Mouse (Mus musculus) gastrocnemius, postnatal 25 days (tissue): ENCODE data around the gene Zfp281. TPM values are rescaled to one million over a fixed set of nuclear protein-coding genes. Genes with fewer than 3 reads are reported as not detected.

ENCODE experiments used
- DNase-seq: peaks from one replicate; pipeline ENCODE4 v3.0.0; 2022
- total RNA-seq, 2 experiments: library from RNA; stranded (reverse); gene quantifications; 1 replicate in 1 of 2; 2 replicates in 1 of 2; pipeline ENCODE4 v1.2.3; 2021

Gene Zfp281
- total RNA-seq, 2 experiments from 2014 or later: 8.3 to 10.2 TPM

DNA sequence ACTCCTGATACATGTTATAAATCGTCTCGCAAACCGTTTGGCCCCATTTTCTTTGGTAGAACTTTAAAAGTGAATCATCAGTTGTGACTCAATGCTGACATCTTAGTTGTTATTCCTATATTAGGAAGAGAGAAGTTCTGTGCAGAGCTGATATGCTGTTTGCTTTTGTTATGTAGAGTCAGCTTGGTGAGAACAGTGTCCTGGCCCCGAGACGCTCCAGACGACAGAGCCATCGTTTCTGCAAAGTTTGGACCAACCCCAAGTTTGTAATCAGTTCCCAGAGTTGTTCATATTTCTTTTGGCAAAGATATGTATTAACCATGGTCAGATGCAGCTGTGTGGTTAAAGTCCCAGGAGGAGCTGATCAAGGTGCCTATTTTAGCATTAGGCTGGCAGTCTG lies 31.9 kb downstream of the Zfp281 start:
- no peak for DNase-seq

- DNase-seq: no peak
Measured at GRCm38 (mm10) chr1:136658456-136659227, 33.9 kb downstream of the Zfp281 start.

DNA sequence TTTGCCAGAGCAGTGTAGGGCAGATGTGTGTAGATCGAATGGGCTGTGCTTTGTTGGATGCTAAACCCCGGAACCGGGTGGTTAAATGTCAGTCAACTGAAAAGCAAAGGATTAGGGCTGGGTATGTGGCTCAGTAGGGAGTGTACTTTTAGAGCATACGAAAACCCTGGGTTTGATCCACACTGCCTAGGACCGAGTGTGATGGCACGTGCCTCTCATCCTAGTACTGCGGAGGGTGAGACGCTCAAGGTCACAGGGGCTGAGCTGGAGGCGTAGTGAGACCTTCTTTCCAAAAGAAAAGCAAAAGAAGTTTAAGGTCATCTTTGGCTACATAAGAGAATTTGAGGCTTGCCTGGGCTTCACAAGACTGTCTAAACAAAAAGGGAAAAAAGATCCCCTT lies 34.6 kb downstream of the Zfp281 start:
- no peak for DNase-seq

DNA sequence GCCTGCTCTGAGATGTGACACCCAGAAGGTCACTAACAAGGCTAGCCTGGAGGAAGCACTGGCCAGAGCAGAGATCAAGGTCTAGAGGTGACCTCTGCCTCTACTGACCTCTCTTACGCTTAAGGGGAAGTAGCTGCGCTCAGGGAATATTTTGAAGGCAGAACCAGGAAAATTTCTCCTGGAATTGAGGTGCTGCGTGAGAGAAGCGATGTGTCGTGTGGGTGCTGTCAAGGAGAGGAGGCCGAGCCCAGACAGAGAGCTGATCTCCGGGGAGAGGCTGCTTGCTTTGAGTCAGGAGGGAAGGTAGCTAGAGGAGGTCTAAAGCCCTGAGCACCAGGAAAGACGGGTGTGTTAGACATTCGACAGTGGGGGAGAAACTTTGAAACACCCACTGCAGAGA lies 35.2 kb downstream of the Zfp281 start:
- DNase-seq: no peak

DNA sequence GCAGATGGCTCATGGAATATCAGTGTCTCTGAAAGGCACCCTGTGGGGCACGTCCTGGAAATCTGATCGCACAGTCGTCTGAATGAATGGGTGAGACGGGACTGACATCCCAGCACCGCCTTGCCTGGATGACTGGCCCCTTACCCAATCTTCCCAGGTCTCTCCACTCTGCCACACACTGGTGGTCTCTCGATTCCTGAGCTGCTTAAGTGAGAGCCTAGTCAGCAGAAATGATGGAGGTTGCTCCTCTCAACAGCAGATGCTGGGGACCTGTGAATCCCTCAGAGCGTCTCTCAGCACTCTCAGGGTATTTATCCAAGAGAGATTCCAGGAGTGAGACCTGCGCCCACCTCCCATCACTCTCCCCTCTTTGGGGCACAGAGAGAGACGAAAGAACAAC lies 36.8 kb downstream of the Zfp281 start:
- DNase-seq: no peak

DNA sequence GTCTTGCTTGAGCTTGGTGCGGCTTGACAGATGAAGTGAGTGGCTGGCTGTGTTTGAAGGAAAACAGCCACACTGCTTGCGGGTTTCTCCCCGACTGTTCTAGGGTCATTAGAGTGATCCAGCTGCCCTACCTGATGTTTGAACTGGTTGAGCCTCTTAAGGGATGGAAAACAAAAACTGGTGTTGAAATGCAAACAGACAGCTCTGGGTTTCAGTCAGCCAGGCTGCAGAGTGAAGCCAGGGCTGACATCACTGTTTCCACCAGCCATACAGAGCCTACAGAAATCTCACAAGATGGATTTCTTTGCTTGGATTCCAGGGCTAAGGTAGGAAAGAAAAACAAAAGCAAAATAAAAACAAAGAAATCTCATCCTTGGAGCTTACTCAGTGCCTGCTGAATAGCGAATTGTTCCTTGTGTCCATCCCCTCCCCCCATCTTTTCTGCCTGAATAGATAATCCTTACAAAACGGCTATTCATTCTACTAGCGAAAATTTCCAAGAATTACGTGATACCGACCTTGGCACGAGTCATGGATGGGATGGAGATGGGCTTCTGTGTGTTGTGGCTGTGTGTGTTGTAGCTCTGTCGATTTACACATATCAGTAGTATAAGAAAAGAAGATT lies 37.4 kb downstream of the Zfp281 start:
- DNase-seq: no peak

GRCm38 (mm10) chr1:136664921-136665582 lies 40.4 kb downstream of the Zfp281 start:
- DNase-seq: no peak

DNA sequence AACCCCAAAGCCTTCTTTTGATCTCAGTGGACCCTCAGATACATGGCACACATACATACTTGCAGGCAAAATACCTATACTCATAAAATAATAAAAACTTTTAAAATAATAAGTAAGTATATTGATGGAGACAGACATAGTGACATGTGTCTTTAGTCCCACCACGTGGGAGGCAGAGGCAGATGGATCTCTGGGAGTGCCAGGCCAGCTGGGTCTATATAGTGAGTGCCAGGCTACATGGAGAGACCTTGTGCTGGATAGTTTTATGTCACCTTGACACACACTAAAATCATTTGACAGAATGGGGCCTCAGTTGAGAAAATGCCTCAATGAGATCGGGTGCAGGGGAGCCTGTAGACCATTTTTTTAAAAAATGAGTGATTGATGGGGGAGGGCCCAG lies 41.8 kb downstream of the Zfp281 start:
- no peak for DNase-seq

DNA sequence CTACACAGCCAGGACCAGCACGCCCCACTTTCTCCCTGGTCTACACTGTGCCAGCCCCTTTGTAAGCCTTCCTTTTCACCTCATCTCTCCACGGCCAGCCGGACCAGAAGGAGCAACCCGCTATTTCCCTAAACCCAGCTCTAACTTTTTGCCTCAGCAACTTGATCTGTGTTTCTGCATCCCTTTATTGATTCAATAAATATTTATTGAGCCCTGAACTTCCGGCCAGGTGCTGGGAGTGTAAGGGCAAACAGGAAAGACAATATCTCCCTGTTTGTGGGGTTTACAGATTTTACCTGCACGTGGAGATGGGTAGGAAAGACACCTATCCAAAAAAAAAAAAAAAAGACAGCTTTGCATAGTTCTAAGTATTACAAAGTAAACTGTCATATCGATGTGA lies 45.2 kb downstream of the Zfp281 start:
- DNase-seq: no peak

DNA sequence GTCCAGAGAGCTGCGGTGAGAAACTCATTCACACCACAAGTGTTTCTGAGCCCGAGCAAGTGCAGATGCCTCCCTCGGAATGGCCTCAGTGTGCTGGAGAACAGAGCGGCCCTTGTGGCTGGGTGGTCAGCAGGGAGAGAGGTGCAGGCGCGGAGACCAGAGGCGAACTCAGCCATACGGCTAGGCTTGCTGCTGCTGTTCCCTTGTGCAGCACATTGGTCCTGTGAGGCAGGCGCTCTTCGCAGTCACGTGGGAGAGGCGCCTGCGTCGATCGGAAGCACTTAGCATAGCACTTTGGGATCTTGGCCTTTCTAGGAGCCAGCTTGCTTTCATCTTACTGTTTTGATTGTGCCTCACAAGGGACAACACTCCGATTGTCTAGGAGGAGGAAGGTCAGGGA lies 45.7 kb downstream of the Zfp281 start:
- no peak for DNase-seq

DNA sequence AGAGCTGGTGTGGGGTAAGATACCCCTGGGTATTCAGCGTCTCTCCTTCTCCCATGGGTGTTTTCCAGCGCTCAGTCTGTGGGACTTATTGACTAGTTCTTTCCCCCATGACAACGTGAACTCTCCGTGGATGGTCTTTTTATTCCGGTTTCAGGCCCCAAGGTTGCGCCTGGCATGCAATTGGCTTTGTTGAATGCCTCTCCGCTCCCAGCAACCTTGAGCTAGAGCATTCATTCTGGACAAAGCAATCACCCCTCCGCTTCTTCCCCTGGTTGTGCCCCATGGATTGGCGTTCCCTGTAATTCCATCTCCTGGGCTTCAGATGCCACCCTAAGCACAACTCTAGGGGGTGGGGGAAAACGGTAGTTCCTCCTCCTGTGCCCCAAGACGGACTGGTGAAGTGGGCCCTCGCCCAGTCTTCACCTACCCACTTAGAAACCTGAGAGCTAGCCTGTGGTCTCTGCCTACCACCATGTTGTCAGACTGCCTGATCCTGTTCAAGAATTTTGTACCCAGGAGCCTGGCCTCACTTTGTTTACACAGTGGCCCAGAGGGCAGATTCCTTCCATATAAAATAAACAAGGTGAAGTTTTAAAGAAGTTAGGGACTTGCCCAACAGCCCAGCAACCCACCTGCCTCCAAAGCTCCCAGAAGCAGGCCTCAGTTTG lies 47.2 kb downstream of the Zfp281 start:
- DNase-seq: no peak

GRCm38 (mm10) chr1:136672564-136672963 lies 47.9 kb downstream of the Zfp281 start:
- no peak for DNase-seq

GRCm38 (mm10) chr1:136673293-136673692 lies 48.6 kb downstream of the Zfp281 start:
- DNase-seq: no peak

DNA sequence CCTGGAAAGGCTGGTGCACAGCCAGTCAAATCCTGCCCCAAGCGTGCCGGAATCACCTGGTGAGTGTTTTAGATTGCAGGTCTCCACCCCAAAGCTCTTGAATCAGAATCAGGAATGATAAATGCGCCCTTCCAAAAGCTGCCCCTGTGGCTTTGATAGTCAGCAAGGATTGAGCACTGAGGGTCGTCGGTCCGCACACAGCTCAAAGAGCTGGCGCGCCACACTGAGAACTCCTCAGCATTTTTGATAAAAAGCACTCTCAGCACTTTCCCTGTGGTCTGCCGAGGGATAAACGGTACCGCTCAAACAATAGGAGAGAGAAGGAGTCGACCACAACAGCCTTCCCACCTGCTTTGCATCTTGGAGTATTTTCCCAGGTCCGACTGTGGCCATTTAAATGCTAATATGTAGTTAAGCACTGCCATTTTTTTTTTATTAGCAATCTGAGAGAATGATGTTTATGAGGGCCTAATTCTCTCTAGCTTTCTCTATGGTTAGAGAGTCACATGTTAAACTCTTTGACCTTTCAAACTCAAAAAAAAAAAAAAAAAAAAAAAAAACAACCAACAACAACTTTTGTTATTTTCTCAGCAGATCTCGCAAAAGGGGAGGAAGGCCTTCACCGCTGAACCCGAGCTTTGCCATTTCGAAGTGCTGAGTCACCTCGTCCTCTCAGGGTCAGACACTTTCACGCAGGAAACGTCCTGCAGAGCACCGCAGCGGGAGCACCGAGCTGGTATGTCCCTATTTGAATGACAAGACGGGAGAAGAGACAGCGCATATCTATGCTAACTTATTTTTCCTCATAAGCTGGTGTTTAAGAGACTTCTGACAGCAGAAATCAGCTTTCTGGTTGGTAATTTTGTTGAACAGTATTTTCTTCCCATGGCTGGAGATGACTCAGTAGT lies 50.1 kb downstream of the Zfp281 start:
- no peak for DNase-seq

DNA sequence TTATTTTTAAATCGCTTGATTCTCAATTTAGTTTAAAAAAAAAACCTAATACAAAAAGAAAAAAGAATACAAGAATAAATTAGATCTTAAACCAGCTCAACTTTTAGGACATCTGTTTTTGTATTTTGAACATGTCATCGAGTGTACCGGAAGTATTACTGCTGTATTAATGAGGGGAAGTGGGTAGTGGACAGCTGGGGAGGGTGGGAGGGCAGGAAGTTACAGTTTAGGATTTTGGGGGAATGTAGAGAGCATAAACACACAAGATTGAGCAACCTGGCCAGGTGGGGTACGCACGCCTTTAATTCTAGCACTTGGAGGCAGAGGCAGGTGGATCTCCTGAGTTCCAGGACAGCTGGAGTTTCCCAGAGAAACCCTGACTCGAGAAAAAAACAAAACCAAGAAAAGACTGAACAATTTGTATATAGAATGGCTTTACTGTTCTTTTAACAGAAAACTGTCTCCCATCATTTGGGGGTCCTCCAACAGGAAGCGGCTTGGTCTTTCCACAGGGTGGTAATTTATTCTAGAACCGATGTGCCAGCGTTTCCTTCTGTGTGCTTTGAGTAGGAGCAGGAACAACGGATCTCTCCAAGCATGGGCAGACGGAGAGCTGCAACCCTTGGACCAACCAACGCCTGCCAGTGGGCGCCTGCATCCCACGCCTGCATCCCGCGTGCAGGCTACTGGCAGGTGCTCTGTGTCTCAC lies 51.2 kb downstream of the Zfp281 start:
- no peak for DNase-seq

GRCm38 (mm10) chr1:136676445-136676755 lies 51.7 kb downstream of the Zfp281 start:
- no peak for DNase-seq

DNA sequence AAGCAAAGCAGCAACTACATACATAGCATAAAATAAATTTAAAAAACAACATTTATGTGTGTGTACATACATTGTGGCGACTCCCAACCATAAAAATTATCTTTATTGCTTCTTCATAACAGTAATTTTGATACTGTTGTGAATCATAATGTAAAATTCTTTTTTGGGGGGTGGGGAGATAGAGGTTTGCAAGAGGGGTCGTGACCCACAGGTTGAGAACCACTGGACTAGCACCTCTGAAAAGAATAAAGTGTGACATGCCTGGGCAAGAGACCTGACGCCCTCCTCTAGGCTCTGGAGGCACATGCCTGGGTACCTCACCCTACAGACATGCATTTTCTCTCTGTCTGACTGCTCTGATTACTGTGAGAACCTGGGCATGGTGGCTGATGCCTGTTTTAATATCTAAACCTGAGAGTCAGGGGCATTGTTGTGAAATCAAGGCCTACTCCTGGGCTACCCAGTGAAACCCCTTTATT lies 53.2 kb downstream of the Zfp281 start:
- DNase-seq: no peak

DNA sequence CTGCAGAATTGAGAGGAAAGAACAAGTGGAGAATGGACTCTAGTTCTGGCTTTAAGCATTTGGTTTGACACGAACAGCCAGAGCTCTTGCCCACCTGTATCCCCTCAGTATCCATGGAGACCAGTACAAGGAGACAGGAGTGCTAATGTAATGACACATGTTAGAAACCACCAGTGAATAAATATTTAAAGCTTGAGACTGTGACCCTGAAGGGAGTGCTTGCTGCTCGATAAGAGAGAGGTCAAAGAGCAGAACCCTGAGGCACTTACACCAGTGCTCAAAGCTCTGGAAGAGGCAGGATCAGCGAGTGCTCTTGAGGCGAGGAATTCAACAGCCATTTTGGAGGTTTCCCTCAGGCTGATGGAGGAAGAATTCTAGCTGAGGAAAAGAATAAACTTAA lies 54.1 kb downstream of the Zfp281 start:
- no peak for DNase-seq
